Mouse (Mus musculus): Measurements from ENCODE around the gene Gm10271. TPM values are rescaled to one million over a fixed set of nuclear protein-coding genes. Genes with fewer than 3 reads are reported as not detected.

Gm10271 gene
- polyA plus RNA-seq, 1 experiment, result not detected

- peak; percentile 85 for DNase-seq
These were observed 5.4 kb upstream of the Gm10271 start for GRCm38 (mm10) chr10:116977858-116978257.

GRCm38 (mm10) chr10:116977455-116977854, 5.0 kb upstream of the Gm10271 start:
- Histone ChIP-seq H3K4me1 (ENCODE audit: control insufficient read depth, insufficient read depth, low read length) (peaks cover 27% of the 10 kb centered on the region), H3K27ac (ENCODE audit: insufficient read depth, low read depth, low read length) (peak overlapping the region; percentile 99), H3K27me3 (replicated peaks; ENCODE audit: control insufficient read depth, insufficient read depth, low read length) (no peaks in the 10 kb centered on the region), H3K36me3 (ENCODE audit: control insufficient read depth, insufficient read depth, low read length) (no peaks in the 10 kb centered on the region), H3K4me3 (ENCODE audit: insufficient read depth, low read depth, low read length) (no peak overlapping the region)
- DNase-seq, result no peak
- WGBS, result 23% methylated on average over 4 of the region's 4 CpGs
- TF ChIP-seq CTCF (conservative IDR thresholded peaks at IDR 0.05; ENCODE audit: insufficient read depth, insufficient read length, low read depth, low read length), result no peak
- no peak for TF ChIP-seq POLR2A (IDR thresholded peaks at IDR 0.05; ENCODE audit: low read depth, low read length)

More at GRCm38 (mm10) chr10:116977858-116978257, 5.4 kb upstream of the Gm10271 start:
- Histone ChIP-seq H3K27ac (ENCODE audit: insufficient read depth, low read depth, low read length) (peak overlapping the region; percentile 100), H3K36me3 (ENCODE audit: control insufficient read depth, insufficient read depth, low read length) (no peaks in the 10 kb centered on the region), H3K27me3 (replicated peaks; ENCODE audit: control insufficient read depth, insufficient read depth, low read length) (no peaks in the 10 kb centered on the region), H3K4me3 (ENCODE audit: insufficient read depth, low read depth, low read length) (no peak overlapping the region), H3K4me1 (ENCODE audit: control insufficient read depth, insufficient read depth, low read length) (peaks cover 27% of the 10 kb centered on the region)
- TF ChIP-seq POLR2A (IDR thresholded peaks at IDR 0.05; ENCODE audit: low read depth, low read length) (no peak), CTCF (conservative IDR thresholded peaks at IDR 0.05; ENCODE audit: insufficient read depth, insufficient read length, low read depth, low read length) (no peak)
- WGBS, result 64% methylated on average over 2 of the region's 2 CpGs

- Histone ChIP-seq H3K27me3 (replicated peaks; ENCODE audit: control insufficient read depth, insufficient read depth, low read length) (no peaks in the 10 kb centered on the region), H3K4me1 (ENCODE audit: control insufficient read depth, insufficient read depth, low read length) (peaks cover 12% of the 10 kb centered on the region), H3K4me3 (ENCODE audit: insufficient read depth, low read depth, low read length) (no peak overlapping the region), H3K27ac (ENCODE audit: insufficient read depth, low read depth, low read length) (no peak overlapping the region), H3K36me3 (ENCODE audit: control insufficient read depth, insufficient read depth, low read length) (no peaks in the 10 kb centered on the region)
- WGBS, result 44% methylated on average over 4 of the region's 4 CpGs
- TF ChIP-seq POLR2A (IDR thresholded peaks at IDR 0.05; ENCODE audit: low read depth, low read length) (no peak), CTCF (conservative IDR thresholded peaks at IDR 0.05; ENCODE audit: insufficient read depth, insufficient read length, low read depth, low read length) (no peak)
- DNase-seq, result peak; percentile 95
These were observed 3.7 kb downstream of the Gm10271 start for GRCm38 (mm10) chr10:116968741-116969140.

GRCm38 (mm10) chr10:116966065-116966464, 6.3 kb downstream of the Gm10271 start:
- peak; percentile 93 for DNase-seq
- H3K36me3 ChIP-seq (ENCODE audit: control insufficient read depth, insufficient read depth, low read length), result no peaks in the 10 kb centered on the region
- peak overlapping the region; percentile 78 for H3K27ac ChIP-seq (ENCODE audit: insufficient read depth, low read depth, low read length)
- TF ChIP-seq POLR2A (IDR thresholded peaks at IDR 0.05; ENCODE audit: low read depth, low read length), result peak; percentile 54
- no peak for TF ChIP-seq CTCF (conservative IDR thresholded peaks at IDR 0.05; ENCODE audit: insufficient read depth, insufficient read length, low read depth, low read length)
- H3K4me3 ChIP-seq (ENCODE audit: insufficient read depth, low read depth, low read length), result peak overlapping the region; percentile 7; the same call in 1 of the 2 replicates
- H3K27me3 ChIP-seq (replicated peaks; ENCODE audit: control insufficient read depth, insufficient read depth, low read length), result no peaks in the 10 kb centered on the region
- peaks cover 22% of the 10 kb centered on the region for H3K4me1 ChIP-seq (ENCODE audit: control insufficient read depth, insufficient read depth, low read length)
- 42% methylated on average over 6 of the region's 6 CpGs for WGBS

GRCm38 (mm10) chr10:116965297-116965696, 7.1 kb downstream of the Gm10271 start:
- WGBS, result 55% methylated on average over 5 of the region's 5 CpGs
- Histone ChIP-seq H3K27me3 (replicated peaks; ENCODE audit: control insufficient read depth, insufficient read depth, low read length) (no peaks in the 10 kb centered on the region), H3K36me3 (ENCODE audit: control insufficient read depth, insufficient read depth, low read length) (no peaks in the 10 kb centered on the region), H3K27ac (ENCODE audit: insufficient read depth, low read depth, low read length) (peak overlapping the region; percentile 78), H3K4me1 (ENCODE audit: control insufficient read depth, insufficient read depth, low read length) (peaks cover 22% of the 10 kb centered on the region), H3K4me3 (ENCODE audit: insufficient read depth, low read depth, low read length) (peak overlapping the region; percentile 41; the same call in 1 of the 2 replicates)
- TF ChIP-seq POLR2A (IDR thresholded peaks at IDR 0.05; ENCODE audit: low read depth, low read length) (no peak), CTCF (conservative IDR thresholded peaks at IDR 0.05; ENCODE audit: insufficient read depth, insufficient read length, low read depth, low read length) (no peak)
- DNase-seq, result peak; percentile 65

- H3K27me3 ChIP-seq (replicated peaks; ENCODE audit: control insufficient read depth, insufficient read depth, low read length), result no peaks in the 10 kb centered on the region
- WGBS, result 52% methylated on average over 4 of the region's 4 CpGs
- no peaks in the 10 kb centered on the region for H3K36me3 ChIP-seq (ENCODE audit: control insufficient read depth, insufficient read depth, low read length)
- H3K27ac ChIP-seq (ENCODE audit: insufficient read depth, low read depth, low read length), result peak overlapping the region; percentile 98
- peak; percentile 70 for DNase-seq
- TF ChIP-seq CTCF (conservative IDR thresholded peaks at IDR 0.05; ENCODE audit: insufficient read depth, insufficient read length, low read depth, low read length) (no peak), POLR2A (IDR thresholded peaks at IDR 0.05; ENCODE audit: low read depth, low read length) (no peak)
- peak overlapping the region; percentile 59 for H3K4me3 ChIP-seq (ENCODE audit: insufficient read depth, low read depth, low read length)
- H3K4me1 ChIP-seq (ENCODE audit: control insufficient read depth, insufficient read depth, low read length), result peaks cover 19% of the 10 kb centered on the region
These were observed 7.8 kb downstream of the Gm10271 start for GRCm38 (mm10) chr10:116964571-116964970.

- peaks cover 14% of the 10 kb centered on the region for H3K4me1 ChIP-seq (ENCODE audit: control insufficient read depth, insufficient read depth, low read length)
- no peak for TF ChIP-seq CTCF (conservative IDR thresholded peaks at IDR 0.05; ENCODE audit: insufficient read depth, insufficient read length, low read depth, low read length)
- no peak for TF ChIP-seq POLR2A (IDR thresholded peaks at IDR 0.05; ENCODE audit: low read depth, low read length)
- peak; percentile 58 for DNase-seq
- peak overlapping the region; percentile 18; the same call in 1 of the 2 replicates for H3K4me3 ChIP-seq (ENCODE audit: insufficient read depth, low read depth, low read length)
- H3K27ac ChIP-seq (ENCODE audit: insufficient read depth, low read depth, low read length), result peak overlapping the region; percentile 74
- no peaks in the 10 kb centered on the region for H3K36me3 ChIP-seq (ENCODE audit: control insufficient read depth, insufficient read depth, low read length)
- WGBS, result 56% methylated on average over 11 of the region's 11 CpGs
- H3K27me3 ChIP-seq (replicated peaks; ENCODE audit: control insufficient read depth, insufficient read depth, low read length), result no peaks in the 10 kb centered on the region
These were observed 8.3 kb downstream of the Gm10271 start for GRCm38 (mm10) chr10:116964084-116964483.
